Mouse (Mus musculus): ENCODE results near the gene Rbm20. TPM values are rescaled to one million over a fixed set of nuclear protein-coding genes. Genes with fewer than 3 reads are reported as not detected.

Gene Rbm20
- polyA plus RNA-seq, 1 experiment from 2014 or later = 1.2 TPM

DNA sequence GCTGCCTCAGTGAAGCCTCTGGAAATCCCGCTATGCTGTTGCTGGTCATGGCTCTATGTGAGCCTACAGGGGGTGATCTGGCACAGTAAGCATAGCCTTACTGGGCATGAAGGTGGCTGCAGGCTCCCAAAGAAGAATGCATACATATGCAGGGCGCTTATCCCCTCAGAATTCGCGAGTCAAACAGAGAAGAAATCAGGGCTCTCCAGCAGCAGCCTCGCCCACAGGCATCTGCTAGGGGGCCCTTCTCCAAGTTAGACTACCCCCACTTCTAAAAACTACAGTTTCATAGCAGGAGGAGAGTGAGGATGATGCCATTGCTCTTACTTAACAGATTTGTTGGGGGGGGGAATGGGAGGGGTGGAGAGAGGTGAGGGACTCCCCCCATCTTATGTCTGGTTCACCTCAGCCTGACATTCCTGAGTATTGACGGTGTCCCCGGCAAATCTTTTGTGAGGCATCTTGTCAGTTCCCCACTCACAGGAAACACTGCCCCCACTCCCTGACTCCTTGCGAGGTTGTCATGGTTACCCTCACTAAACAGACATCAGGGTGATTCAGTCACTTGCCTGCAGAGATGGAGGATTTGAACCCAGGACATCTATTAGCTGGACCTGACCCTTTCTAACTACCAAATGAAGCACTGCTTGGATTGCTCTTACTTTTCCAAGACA is 185.6 kb downstream of the Rbm20 start:
- Histone ChIP-seq H3K27ac (ENCODE audit: low read depth, low read length) (no peak overlapping the region), H3K4me3 (ENCODE audit: low read depth, low read length) (no peak overlapping the region), H3K4me1 (ENCODE audit: control insufficient read depth, insufficient read depth, low read length) (no peaks in the 10 kb centered on the region), H3K27me3 (ENCODE audit: control insufficient read depth, insufficient read depth, low read length) (no peaks in the 10 kb centered on the region), H3K9ac (replicated peaks; ENCODE audit: low read depth, low read length) (no peak overlapping the region), H3K4me2 (ENCODE audit: low read depth, low read length) (no peak overlapping the region), H3K9me3 (ENCODE audit: control insufficient read depth, low read length) (no peaks in the 10 kb centered on the region), H3K36me3 (ENCODE audit: control insufficient read depth, insufficient read depth, low read length) (no peaks in the 10 kb centered on the region)
- no peak for ATAC-seq (ENCODE audit: low read depth)
- 70% methylated on average over 8 of the region's 8 CpGs for WGBS

DNA sequence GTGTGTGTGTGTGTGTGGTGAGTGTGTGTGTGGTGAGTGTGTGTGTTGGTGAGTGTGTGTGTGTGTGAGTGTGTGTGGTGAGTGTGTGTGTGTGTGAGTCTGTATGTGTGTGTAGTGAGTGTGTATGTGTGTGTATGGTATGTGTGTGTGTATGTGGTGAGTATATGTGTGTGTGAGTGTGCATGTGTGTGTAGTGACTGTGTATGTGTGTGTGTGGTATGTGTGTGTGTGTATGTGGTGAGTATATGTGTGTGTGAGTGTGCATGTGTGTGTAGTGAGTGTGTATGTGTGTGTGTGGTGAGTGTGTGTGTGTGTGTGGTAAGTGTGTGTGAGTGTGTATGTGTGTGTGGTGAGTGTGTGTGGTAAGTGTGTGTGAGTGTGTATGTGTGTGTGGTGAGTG is 190.1 kb downstream of the Rbm20 start:
- no peak overlapping the region for H3K4me3 ChIP-seq (ENCODE audit: low read depth, low read length)
- no peaks in the 10 kb centered on the region for H3K9me3 ChIP-seq (ENCODE audit: control insufficient read depth, low read length)
- no peaks in the 10 kb centered on the region for H3K27me3 ChIP-seq (ENCODE audit: control insufficient read depth, insufficient read depth, low read length)
- no peak for ATAC-seq (ENCODE audit: low read depth)
- no peak overlapping the region for H3K4me2 ChIP-seq (ENCODE audit: low read depth, low read length)
- no peak overlapping the region for H3K9ac ChIP-seq (replicated peaks; ENCODE audit: low read depth, low read length)
- no peaks in the 10 kb centered on the region for H3K4me1 ChIP-seq (ENCODE audit: control insufficient read depth, insufficient read depth, low read length)
- H3K36me3 ChIP-seq (ENCODE audit: control insufficient read depth, insufficient read depth, low read length) = no peaks in the 10 kb centered on the region
- H3K27ac ChIP-seq (ENCODE audit: low read depth, low read length) = no peak overlapping the region

DNA sequence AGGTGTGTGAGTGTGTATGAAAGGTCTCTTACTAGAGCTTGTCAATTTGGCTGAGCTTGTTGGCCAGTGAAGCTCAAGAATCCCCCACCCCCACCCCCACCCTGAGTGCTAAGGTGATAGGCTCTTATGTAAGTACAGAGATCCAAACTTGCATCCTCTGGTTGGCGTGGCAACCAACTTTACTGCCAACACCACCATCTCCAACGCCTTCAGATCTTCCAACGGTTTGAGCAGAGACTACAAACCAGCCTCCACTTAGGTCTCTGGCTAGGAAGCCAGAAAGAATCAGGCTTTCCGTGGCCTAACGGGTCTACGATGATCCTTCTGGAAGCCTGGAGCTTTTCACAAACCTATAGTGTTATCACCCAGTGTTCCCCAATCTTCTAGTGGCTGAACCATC is 191.0 kb downstream of the Rbm20 start:
- Histone ChIP-seq H3K4me2 (ENCODE audit: low read depth, low read length) (no peak overlapping the region), H3K27me3 (ENCODE audit: control insufficient read depth, insufficient read depth, low read length) (no peaks in the 10 kb centered on the region), H3K4me3 (ENCODE audit: low read depth, low read length) (no peak overlapping the region), H3K36me3 (ENCODE audit: control insufficient read depth, insufficient read depth, low read length) (no peaks in the 10 kb centered on the region), H3K9ac (replicated peaks; ENCODE audit: low read depth, low read length) (no peak overlapping the region), H3K4me1 (ENCODE audit: control insufficient read depth, insufficient read depth, low read length) (no peaks in the 10 kb centered on the region), H3K9me3 (ENCODE audit: control insufficient read depth, low read length) (no peaks in the 10 kb centered on the region), H3K27ac (ENCODE audit: low read depth, low read length) (no peak overlapping the region)
- WGBS = 91% methylated on average over 6 of the region's 6 CpGs
- no peak for ATAC-seq (ENCODE audit: low read depth)

DNA sequence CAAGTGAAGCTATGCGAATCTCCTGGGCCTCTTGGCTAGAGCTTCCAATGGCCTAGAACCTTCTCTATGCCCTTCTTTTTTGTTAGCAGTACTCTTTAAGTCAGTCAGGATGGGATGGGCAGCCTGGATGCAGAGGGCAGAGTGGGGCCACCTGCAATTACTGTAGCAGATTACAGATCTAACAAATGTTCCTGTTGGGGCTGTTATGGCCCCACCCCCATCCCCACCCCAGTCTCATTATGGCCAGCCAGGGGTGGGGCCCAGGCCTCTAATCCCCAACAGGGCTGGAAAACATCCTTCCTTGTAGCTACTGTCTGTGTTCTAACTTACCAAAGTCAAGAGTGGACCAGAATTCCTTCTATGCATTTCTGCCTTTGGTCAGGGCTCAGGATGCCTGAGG is 191.7 kb downstream of the Rbm20 start:
- H3K27ac ChIP-seq (ENCODE audit: low read depth, low read length) = no peak overlapping the region
- H3K4me1 ChIP-seq (ENCODE audit: control insufficient read depth, insufficient read depth, low read length) = no peaks in the 10 kb centered on the region
- H3K4me2 ChIP-seq (ENCODE audit: low read depth, low read length) = no peak overlapping the region
- H3K9me3 ChIP-seq (ENCODE audit: control insufficient read depth, low read length) = no peaks in the 10 kb centered on the region
- no peak overlapping the region for H3K4me3 ChIP-seq (ENCODE audit: low read depth, low read length)
- H3K27me3 ChIP-seq (ENCODE audit: control insufficient read depth, insufficient read depth, low read length) = no peaks in the 10 kb centered on the region
- no peak overlapping the region for H3K9ac ChIP-seq (replicated peaks; ENCODE audit: low read depth, low read length)
- 95% methylated on average over 1 of the region's 1 CpGs for WGBS
- ATAC-seq (ENCODE audit: low read depth) = no peak
- no peaks in the 10 kb centered on the region for H3K36me3 ChIP-seq (ENCODE audit: control insufficient read depth, insufficient read depth, low read length)

DNA sequence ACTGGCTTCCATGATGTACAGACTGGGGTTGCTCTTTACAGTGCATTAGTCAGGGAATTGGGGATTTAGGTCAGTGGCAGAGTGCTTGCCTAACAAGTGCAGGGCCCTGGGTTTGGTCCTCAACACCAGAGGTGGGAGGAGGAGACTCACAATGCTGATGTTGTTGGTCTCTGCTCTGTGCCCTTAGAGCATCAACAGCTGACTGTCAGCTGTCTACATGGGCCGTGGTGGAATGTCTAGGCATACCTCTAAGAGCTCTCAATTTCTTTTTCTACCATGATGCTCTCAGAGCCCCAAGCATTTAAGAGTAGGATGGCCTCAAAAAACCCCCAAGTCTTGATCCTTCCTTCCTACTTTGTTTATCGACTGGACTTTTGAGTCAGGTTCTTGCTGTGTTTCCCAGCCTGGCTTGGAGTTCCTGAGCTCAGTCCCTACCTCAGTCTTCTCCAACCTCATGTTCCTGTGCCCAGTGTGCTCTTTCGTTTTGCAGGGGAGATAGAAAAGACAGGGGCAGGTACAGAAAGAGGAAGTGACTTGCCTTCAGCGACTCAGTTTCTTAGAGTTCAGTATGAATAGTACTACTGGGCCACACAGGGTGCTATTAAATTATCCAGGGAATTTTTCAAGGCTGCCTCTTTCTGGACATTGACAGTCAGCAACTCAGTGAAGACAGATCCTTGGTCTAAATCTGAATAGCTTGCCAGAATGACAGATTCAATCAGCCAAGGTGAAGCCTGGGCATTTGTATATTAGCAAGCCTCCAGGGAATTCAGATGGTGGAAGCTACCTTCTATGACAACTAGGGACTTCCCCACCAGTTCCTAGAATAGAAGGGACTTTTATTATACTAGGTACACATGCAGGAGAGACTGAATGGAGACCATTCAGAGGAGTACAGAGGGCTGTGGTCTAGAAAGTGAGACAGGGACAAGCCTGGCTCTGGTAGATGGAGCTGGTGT is 192.6 kb downstream of the Rbm20 start:
- 80% methylated on average over 4 of the region's 4 CpGs for WGBS
- no peak overlapping the region for H3K9ac ChIP-seq (replicated peaks; ENCODE audit: low read depth, low read length)
- no peak overlapping the region for H3K4me2 ChIP-seq (ENCODE audit: low read depth, low read length)
- H3K4me1 ChIP-seq (ENCODE audit: control insufficient read depth, insufficient read depth, low read length) = no peaks in the 10 kb centered on the region
- no peak overlapping the region for H3K27ac ChIP-seq (ENCODE audit: low read depth, low read length)
- no peaks in the 10 kb centered on the region for H3K27me3 ChIP-seq (ENCODE audit: control insufficient read depth, insufficient read depth, low read length)
- H3K4me3 ChIP-seq (ENCODE audit: low read depth, low read length) = no peak overlapping the region
- ATAC-seq (ENCODE audit: low read depth) = no peak
- no peaks in the 10 kb centered on the region for H3K36me3 ChIP-seq (ENCODE audit: control insufficient read depth, insufficient read depth, low read length)
- H3K9me3 ChIP-seq (ENCODE audit: control insufficient read depth, low read length) = no peaks in the 10 kb centered on the region

DNA sequence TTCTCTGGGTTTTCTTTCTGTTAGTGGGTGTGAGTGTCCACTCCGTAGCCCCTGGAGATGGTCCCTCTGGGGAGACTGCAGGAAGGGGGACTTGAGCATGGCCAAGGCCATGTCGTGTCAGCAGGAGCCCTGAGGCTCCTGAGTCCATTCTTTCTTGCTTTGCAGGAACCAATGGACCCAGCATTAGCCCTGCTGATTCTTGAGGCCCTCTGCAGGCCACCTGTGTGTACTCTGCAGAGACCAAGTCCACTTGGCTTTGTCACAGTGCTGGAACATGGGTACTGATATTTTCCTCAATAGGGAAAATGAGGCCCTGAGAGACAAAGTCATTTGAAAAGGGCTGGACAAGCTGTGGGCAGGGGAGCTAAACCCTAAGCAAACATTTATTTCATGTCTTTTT is 193.5 kb downstream of the Rbm20 start:
- no peaks in the 10 kb centered on the region for H3K36me3 ChIP-seq (ENCODE audit: control insufficient read depth, insufficient read depth, low read length)

GRCm38 (mm10) chr19:53871502-53871901 is 194.4 kb downstream of the Rbm20 start:
- 89% methylated on average over 6 of the region's 6 CpGs for WGBS
- Histone ChIP-seq H3K4me2 (ENCODE audit: low read depth, low read length) (no peak overlapping the region), H3K9me3 (ENCODE audit: control insufficient read depth, low read length) (no peaks in the 10 kb centered on the region), H3K4me3 (ENCODE audit: low read depth, low read length) (no peak overlapping the region), H3K4me1 (ENCODE audit: control insufficient read depth, insufficient read depth, low read length) (no peaks in the 10 kb centered on the region), H3K9ac (replicated peaks; ENCODE audit: low read depth, low read length) (no peak overlapping the region), H3K36me3 (ENCODE audit: control insufficient read depth, insufficient read depth, low read length) (no peaks in the 10 kb centered on the region), H3K27me3 (ENCODE audit: control insufficient read depth, insufficient read depth, low read length) (no peaks in the 10 kb centered on the region), H3K27ac (ENCODE audit: low read depth, low read length) (no peak overlapping the region)
- ATAC-seq (ENCODE audit: low read depth) = no peak

More for the DNA sequence above, 193.5 kb downstream of the Rbm20 start:
- Histone ChIP-seq H3K9me3 (ENCODE audit: control insufficient read depth, low read length) (no peaks in the 10 kb centered on the region), H3K4me2 (ENCODE audit: low read depth, low read length) (no peak overlapping the region), H3K4me1 (ENCODE audit: control insufficient read depth, insufficient read depth, low read length) (no peaks in the 10 kb centered on the region), H3K27me3 (ENCODE audit: control insufficient read depth, insufficient read depth, low read length) (no peaks in the 10 kb centered on the region), H3K27ac (ENCODE audit: low read depth, low read length) (no peak overlapping the region), H3K9ac (replicated peaks; ENCODE audit: low read depth, low read length) (no peak overlapping the region), H3K4me3 (ENCODE audit: low read depth, low read length) (no peak overlapping the region)
- 65% methylated on average over 2 of the region's 2 CpGs for WGBS
- no peak for ATAC-seq (ENCODE audit: low read depth)

- Histone ChIP-seq H3K4me1 (ENCODE audit: control insufficient read depth, insufficient read depth, low read length) (no peaks in the 10 kb centered on the region), H3K4me3 (ENCODE audit: low read depth, low read length) (no peak overlapping the region), H3K27ac (ENCODE audit: low read depth, low read length) (no peak overlapping the region), H3K4me2 (ENCODE audit: low read depth, low read length) (no peak overlapping the region), H3K9me3 (ENCODE audit: control insufficient read depth, low read length) (no peaks in the 10 kb centered on the region), H3K36me3 (ENCODE audit: control insufficient read depth, insufficient read depth, low read length) (no peaks in the 10 kb centered on the region), H3K9ac (replicated peaks; ENCODE audit: low read depth, low read length) (no peak overlapping the region), H3K27me3 (ENCODE audit: control insufficient read depth, insufficient read depth, low read length) (no peaks in the 10 kb centered on the region)
- no peak for ATAC-seq (ENCODE audit: low read depth)
- WGBS = 92% methylated on average over 6 of the region's 6 CpGs
These were observed 196.0 kb downstream of the Rbm20 start for GRCm38 (mm10) chr19:53872994-53873713.

GRCm38 (mm10) chr19:53875246-53875645 is 198.1 kb downstream of the Rbm20 start:
- Histone ChIP-seq H3K27me3 (ENCODE audit: control insufficient read depth, insufficient read depth, low read length) (no peaks in the 10 kb centered on the region), H3K9me3 (ENCODE audit: control insufficient read depth, low read length) (no peaks in the 10 kb centered on the region), H3K4me3 (ENCODE audit: low read depth, low read length) (no peak overlapping the region), H3K36me3 (ENCODE audit: control insufficient read depth, insufficient read depth, low read length) (no peaks in the 10 kb centered on the region), H3K4me2 (ENCODE audit: low read depth, low read length) (no peak overlapping the region), H3K9ac (replicated peaks; ENCODE audit: low read depth, low read length) (no peak overlapping the region), H3K4me1 (ENCODE audit: control insufficient read depth, insufficient read depth, low read length) (no peaks in the 10 kb centered on the region), H3K27ac (ENCODE audit: low read depth, low read length) (no peak overlapping the region)
- no peak for ATAC-seq (ENCODE audit: low read depth)
- 85% methylated on average over 6 of the region's 6 CpGs for WGBS
